Mouse (Mus musculus) cerebellum, adult 11 months (tissue): ENCODE data around the gene Rab14.

Experiments used
- DNase-seq: peaks from one replicate; pipeline ENCODE4 v3.0.0; 2022

The Rab14 gene

GRCm38 (mm10) chr2:35153844-35154554, 46.9 kb downstream of the Rab14 start:
- DNase-seq, result no peak

- no peak for DNase-seq
These were observed 47.7 kb downstream of the Rab14 start for GRCm38 (mm10) chr2:35153179-35153578.

DNA sequence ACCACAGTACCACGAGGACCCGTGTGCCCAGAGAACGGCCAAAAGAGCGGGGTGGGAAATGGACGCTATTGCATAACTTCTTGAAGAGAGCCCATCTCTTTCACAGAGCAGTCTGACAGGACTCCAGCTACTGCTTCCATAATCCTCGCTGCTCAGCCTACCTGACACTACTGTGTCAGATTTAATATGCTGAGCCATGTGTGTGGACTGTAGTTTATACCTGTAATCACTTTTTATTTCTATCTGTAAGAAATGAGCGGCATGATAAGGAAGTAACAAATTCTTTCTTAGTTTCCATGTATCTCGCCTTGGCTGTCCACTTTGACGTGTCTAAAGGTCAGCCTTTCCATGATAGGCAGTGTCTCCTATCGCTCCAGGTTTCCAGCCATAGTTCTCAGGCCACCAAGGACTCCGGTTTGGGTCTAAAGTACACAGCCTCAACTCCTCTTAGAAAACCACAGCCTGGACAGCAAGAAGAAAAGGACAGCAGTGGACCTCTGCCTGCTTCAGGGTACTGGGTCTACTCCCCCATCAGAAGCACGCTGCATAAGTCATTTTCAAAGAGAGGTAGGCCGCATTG, 49.5 kb downstream of the Rab14 start:
- no peak for DNase-seq

GRCm38 (mm10) chr2:35148806-35149205, 52.1 kb downstream of the Rab14 start:
- DNase-seq, result no peak

DNA sequence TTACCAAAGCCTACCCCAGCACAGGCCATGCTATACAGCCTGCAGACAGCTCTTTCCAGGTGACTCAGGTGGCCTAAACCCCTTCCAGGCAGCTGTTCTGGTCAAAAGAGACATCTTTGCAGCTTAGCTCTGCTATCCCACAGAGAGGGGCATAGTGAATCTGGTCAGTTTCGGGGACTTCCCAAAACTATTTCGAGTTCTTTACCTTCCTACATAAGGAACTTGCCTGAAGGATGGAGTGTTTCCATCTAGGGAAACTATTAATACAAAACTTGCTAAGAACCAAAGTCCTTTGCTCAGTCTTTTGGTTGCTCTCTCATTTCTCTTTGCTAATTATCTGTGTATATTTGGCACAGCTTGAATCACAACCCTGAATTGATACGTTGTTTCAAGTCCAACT, 59.2 kb downstream of the Rab14 start:
- no peak for DNase-seq

GRCm38 (mm10) chr2:35138576-35138975, 62.3 kb downstream of the Rab14 start:
- DNase-seq, result no peak

DNA sequence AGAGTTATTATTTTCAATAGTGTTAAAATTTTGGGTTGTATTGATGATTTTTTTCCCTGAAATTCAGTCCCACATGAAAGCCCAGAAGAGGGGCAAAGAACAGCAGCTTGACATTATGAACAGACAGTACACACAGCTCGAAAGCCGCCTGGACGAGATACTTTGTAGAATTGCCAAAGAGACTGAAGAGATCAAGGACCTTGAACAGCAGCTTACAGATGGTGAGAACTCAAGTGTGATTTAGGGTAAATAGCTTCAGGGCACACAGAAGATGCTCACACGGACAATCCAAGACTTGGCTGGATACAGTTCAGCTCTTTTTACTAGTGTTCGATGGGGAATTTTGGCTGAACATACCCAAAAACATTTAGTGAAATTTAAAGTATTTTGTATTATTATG, 67.0 kb downstream of the Rab14 start:
- no peak for DNase-seq

DNA sequence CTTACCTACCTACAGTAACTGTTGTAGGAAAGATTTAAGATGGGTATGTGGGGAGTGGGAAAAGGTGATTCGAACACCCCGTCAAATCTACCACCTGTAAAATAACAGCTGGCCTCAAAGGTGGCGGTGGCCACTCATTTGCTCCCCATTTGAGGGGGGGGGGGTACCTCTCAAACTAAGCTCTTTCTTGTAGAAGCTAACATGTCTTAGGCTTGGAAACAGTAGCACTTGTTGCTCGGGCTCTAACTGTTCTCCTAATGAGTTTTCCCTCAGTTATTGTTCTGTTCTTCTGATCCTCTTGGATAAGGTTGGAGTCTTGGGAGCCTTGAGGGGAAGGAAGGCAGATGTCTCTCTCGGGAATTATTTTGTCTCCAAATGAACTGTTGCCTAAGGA, 68.3 kb downstream of the Rab14 start:
- no peak for DNase-seq

DNA sequence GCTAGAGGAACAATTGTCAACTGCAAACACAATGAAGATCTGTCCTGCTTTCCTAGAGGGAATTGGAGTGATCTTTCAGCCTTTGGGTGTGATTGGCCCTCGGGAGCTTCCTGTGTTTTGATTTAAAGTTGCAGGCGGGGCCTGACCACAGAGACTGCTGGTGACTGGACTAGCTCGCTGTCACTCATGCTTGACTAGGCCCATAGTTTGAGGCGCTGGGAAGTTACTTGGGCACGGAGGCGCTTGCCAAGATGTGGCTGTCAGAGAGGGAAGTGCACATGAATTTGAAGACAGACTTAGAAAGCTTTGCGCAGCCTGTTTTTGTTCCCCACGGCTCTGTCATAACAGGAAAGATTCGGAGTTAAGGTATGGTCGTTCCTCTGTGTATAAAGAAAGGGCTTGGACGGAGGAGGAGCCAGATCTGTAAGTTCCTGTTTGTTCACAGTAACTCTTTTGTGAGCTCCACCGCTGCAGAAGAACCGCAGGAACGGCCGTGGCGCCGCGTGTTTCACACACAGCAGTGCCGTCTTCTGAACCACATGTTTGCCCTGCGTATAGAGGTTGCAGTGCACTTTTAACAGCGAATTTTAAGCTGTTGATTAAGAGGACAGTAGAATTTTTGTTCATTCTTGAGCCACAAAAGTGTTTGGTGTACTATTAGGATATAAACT, 68.8 kb downstream of the Rab14 start:
- DNase-seq, result peak; percentile 80

- DNase-seq, result no peak
These were observed 69.4 kb downstream of the Rab14 start for GRCm38 (mm10) chr2:35131491-35131890.
